Mouse (Mus musculus) testis, postnatal 10 days (tissue): ENCODE results near the gene Olfr272.

Source experiments
- DNase-seq: peaks from one replicate; pipeline ENCODE4 v3.0.0; 2021; ENCODE audit warnings: low spot score

The Olfr272 gene

DNA sequence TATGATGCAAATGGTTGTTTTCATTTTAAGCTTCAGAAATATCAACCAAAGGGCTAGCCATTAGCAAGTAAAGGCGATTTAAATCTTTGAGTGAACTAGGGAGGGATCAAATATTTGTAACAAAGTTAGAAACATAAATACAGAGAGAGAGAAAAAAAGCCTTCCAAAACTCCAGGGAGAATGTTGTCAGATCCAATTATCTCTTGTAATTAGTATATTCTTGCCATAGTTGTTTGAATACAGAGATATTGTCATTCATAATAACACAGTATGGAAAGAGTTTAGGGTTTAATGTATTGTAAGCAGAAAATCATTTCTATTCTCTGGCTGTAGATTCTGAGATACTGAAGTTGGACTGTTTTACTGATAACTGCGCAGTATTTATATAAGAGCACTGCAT lies at the start of gene Olfr272:
Gene Olfr272, minus strand, starts transcription at position 101 of the 400 bp plus-strand sequence.
- DNase-seq, result no peak

DNA sequence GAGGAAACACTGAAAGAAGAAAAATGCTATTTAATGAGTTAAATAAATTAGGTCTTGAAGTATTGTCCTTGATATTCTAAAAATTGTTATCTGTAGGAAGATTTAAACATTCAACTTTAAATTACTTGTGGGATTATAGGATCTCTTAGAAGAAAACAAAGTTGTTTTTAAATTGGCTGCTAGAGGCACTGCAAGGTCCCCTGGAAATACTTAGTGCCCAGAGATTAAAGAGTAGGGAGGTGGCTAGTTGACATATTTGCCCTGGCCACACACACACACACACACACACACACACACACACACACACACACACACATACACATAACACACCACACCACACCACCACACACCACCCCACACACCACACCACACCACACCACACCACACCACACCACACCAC lies 45.3 kb upstream of the Olfr272 start, which contains the start of gene Olfr270:
Gene Olfr270, plus strand, starts transcription at position 301 of the 400 bp plus-strand sequence.
- no peak for DNase-seq

DNA sequence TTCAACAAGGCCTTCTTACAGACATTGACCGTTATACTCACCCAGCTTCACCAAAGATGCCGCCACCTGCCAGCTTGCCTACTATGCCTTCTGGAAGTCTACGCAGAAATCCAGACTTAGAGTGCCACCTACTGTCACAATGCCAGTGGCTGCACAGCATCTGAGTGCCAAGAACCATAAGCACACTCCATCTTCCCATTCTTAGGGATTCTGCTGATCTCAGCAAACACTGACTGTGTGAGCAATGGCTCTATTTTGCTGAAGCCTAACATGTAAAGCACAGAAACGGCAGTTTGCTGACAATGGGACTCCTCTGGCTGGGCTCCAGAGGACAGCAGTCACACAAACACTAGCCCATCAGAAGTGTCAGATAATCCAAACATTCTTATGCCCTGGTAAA lies 39.7 kb upstream of the Olfr272 start:
- no peak for DNase-seq

DNA sequence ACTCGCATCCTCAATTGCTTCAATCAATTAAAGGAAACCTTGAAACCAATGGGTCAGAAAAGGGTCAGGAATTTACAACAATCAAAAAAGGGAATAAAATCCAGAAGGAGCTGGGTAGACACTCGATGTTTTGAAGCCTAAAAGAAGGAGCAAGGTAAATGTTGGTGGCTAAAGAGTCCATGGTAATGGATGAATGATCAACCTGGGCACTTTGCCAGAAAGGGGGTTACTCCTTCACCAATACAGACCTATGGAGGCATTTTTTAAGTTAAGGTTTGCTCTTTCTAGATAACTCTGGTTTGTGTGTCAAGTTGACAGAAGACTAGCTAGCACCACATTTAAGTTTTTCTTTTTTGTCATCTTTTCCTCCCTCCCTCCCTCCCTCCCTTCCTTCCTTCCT lies 30.0 kb upstream of the Olfr272 start:
- DNase-seq, result no peak

DNA sequence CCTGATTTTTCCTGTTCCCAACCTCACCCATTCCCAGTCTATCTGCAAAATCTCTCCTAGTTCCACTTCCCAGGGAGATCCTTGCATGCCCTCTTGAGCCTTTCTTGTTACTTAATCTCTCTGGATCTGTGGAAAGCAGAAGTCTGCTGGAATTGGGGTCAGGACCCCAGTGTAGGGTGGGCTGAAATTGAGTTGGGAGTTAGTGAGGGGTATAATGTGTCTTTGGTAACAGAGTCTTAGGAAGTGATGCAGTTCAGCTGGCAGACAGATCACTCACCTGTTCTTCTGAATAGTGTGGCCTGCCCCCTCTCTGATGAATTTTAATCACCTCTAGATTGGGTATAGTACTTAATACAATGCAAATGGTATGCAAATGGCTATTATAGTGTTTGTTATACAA lies 27.7 kb upstream of the Olfr272 start:
- DNase-seq, result no peak

DNA sequence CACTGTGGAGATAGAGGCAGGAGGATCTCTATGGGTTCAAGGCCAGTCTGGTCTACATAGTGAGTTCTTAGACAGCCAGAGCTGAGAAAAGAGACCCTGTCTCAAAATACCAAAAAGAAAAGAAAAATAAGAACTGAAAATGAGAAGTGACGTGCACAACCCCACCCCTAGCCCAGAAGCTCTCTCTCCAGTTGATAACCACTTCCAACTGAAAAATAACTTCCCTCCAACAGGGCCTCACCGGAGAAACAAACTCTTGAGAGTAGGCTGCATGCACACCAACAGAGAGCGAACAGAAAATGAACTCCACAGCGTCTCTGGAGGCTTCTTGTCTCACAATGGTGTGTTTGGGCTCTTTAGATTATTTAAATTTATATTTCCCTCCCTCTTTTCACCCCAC lies 11.5 kb upstream of the Olfr272 start:
- DNase-seq, result no peak

DNA sequence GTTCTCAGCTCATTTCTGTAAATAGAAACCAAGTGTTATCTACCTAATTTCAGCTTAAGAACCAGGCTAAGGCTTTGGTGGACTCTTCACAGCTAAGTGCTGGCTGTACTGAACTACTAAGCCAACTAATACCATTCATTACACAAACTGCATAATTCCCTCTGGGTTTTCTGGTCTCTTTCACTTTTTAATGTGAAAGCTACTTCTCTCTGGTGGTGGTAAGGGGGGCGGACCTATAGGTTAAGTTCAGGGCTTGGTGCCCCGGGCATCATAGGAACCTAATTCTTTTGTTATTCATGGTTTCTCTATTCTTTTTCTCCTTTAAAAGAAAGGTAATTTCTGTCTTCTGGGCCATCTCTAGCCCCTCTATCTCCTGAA lies 1.7 kb downstream of the Olfr272 start:
- no peak for DNase-seq

DNA sequence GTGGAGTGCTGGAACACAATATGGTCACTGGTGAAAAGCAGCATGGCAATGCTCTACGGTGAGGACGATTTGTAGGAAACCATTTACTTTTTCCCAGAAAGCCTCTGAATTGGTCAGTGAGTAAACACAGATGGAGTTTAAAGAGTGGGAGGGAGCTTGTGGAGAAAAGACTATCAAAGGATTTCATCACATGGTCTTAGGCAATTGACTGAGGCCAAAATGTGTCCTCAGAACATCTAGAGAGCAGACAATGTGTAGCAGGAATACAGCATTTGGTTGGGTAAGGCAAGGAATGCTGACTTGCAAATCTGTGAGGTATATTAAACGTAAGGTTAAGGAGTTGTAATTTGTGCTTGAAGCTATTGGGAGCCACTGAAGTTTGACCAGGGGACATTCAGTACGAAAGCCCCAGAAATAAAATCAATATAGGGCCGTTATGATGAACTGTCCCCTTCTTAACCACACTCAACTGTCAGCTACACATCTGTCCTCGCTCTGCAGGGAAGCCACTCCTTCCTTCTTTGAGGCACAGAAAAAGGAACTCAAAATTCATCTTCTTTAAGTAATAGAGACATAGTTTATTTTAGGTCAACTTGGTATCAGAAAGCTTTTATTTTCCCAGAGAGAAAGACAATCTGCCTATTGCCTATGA lies 2.2 kb downstream of the Olfr272 start:
- DNase-seq, result no peak

DNA sequence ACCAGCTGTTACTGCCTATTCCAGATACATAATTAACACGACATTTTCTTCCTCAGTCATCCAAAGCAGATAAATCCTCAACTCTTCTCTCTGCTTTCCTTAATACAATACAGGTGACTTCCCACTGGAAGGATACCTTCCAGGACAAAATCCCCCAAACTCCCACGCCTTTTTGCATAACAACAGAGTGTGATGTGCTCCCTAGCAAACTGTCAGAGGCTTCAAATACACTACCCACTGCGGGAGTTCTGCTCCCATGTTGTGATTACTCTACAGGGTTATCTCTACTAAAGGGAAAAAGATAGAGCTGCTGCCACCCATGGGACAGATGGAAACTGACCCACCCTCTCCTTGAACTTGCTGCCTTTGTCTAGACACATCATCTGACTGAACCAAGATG lies 6.6 kb downstream of the Olfr272 start:
- no peak for DNase-seq

DNA sequence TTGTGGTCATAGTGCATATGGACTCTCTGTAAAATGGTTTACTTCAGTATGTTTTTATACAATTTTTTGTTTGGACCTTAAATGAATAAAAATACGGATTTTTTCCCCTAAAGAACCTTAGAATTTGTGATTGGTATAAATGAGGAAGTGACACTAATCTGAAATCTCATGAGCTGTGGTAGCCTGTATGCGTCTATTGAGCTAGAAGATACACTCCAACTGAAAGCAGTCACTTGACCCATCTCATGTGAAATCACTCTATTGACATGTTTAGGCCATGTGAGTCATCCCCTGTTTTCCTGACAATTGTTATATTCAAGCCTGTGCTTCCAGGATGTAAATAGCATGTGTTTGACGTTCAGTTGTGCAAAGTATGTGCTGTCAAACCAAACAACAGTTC lies 9.4 kb downstream of the Olfr272 start:
- no peak for DNase-seq

DNA sequence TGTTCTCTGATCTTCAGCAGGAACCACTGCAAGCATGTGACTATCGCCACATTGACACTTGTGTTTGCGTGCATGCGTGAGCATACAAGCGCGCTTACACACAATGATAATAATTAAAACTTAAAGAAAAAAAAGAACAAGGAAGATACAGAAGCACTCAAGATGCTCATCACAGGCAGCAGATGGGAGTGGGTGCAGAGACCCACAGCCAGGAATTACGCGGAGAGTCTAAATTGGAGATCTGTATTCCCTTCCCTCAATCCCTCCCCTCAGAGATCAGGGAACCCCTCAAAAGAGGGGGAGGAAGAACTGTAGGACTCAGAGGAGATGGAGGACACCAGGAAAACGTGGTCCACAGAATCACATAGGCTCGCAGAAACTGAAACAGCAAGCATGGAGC lies 54.8 kb downstream of the Olfr272 start:
- DNase-seq, result no peak
